Mouse (Mus musculus): Measurements from ENCODE around the gene Ninj2. TPM values are rescaled to one million over a fixed set of nuclear protein-coding genes. Genes with fewer than 3 reads are reported as not detected.

Ninj2 gene
- polyA plus RNA-seq, 1 experiment: not detected

- no peak overlapping the region for H3K4me3 ChIP-seq (ENCODE audit: insufficient read depth, poor library complexity, severe bottlenecking)
- no peak for TF ChIP-seq MAX (IDR thresholded peaks at IDR 0.05)
These were observed 17.7 kb downstream of the Ninj2 start for GRCm38 (mm10) chr6:120110738-120111409.

GRCm38 (mm10) chr6:120111410-120111783 is 18.2 kb downstream of the Ninj2 start:
- no peak overlapping the region for H3K4me3 ChIP-seq (ENCODE audit: insufficient read depth, poor library complexity, severe bottlenecking)
- TF ChIP-seq MAX (IDR thresholded peaks at IDR 0.05): no peak
- TF ChIP-seq FOSL1 (IDR thresholded peaks at IDR 0.05; ENCODE audit: insufficient read depth, low read length, poor library complexity, severe bottlenecking): no peak
- no peak overlapping the region for H3ac ChIP-seq (ENCODE audit: control insufficient read depth, insufficient read length, low read depth)
- no peaks in the 10 kb centered on the region for H3K79me3 ChIP-seq (ENCODE audit: low read depth)
- H3K27me3 ChIP-seq (ENCODE audit: control insufficient read depth, insufficient read depth, insufficient read length): no peaks in the 10 kb centered on the region
- no peaks in the 10 kb centered on the region for H3K36me3 ChIP-seq (ENCODE audit: control insufficient read depth, insufficient read depth)
- H3K79me2 ChIP-seq (ENCODE audit: control insufficient read depth, insufficient read depth): no peaks in the 10 kb centered on the region

More at GRCm38 (mm10) chr6:120110738-120111409, 17.7 kb downstream of the Ninj2 start:
- Histone ChIP-seq H3K79me2 (ENCODE audit: control insufficient read depth, insufficient read depth) (no peaks in the 10 kb centered on the region), H3K79me3 (ENCODE audit: low read depth) (no peaks in the 10 kb centered on the region), H3K36me3 (ENCODE audit: control insufficient read depth, insufficient read depth) (no peaks in the 10 kb centered on the region), H3ac (ENCODE audit: control insufficient read depth, insufficient read length, low read depth) (no peak overlapping the region), H3K27me3 (ENCODE audit: control insufficient read depth, insufficient read depth, insufficient read length) (no peaks in the 10 kb centered on the region)

DNA sequence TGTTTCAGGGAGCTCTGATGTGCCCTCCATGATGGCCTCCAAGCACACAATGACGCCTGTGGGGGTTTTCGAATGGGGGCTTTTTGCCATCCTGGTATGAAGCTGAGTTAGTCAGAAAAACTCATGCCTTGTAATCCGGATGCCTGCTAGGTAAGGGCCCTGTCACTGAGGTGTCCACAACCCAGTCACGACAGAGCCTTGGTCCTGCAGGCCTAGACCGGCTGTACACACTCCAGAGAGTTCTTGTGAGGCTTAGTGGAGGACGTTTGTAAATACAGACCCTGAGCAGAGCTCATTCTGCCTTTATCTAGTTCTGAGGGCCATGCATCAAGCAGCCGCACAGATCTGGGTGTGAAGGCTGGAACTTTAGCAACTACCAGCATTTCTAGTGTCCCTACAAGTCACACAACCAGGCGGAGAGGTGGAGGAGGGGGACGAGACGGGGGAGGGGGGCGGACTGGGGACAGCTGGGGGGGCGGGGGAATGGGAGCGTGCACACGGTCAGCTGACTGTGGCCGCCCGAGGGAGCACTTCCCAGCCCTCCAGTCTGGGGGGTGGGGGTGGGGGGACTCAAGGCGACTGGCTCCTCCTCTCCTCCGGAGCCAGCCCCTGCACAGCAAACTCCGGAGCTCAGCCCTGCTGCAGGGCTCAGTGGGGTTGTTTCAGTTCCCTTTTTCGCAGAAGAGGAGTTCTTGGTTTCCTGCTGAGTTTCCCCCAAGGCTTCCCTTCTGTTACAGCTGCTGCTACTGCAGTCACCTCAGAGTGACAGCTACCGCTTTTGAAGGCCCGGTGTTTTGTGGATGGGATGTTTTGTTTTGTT is 19.0 kb downstream of the Ninj2 start:
- no peak overlapping the region for H3ac ChIP-seq (ENCODE audit: control insufficient read depth, insufficient read length, low read depth)
- H3K36me3 ChIP-seq (ENCODE audit: control insufficient read depth, insufficient read depth): no peaks in the 10 kb centered on the region
- no peaks in the 10 kb centered on the region for H3K79me2 ChIP-seq (ENCODE audit: control insufficient read depth, insufficient read depth)
- H3K79me3 ChIP-seq (ENCODE audit: low read depth): no peaks in the 10 kb centered on the region
- H3K4me3 ChIP-seq (ENCODE audit: insufficient read depth, poor library complexity, severe bottlenecking): no peak overlapping the region
- TF ChIP-seq FOSL1 (IDR thresholded peaks at IDR 0.05; ENCODE audit: insufficient read depth, low read length, poor library complexity, severe bottlenecking) (no peak), MYOG (IDR thresholded peaks at IDR 0.05; ENCODE audit: control insufficient read depth, extremely low read depth, insufficient read length) (no peak), USF1 (IDR thresholded peaks at IDR 0.05; ENCODE audit: low read depth) (no peak), MYOD1 (IDR thresholded peaks at IDR 0.05; ENCODE audit: control insufficient read depth, insufficient read length, low read depth) (no peak), MAX (IDR thresholded peaks at IDR 0.05) (no peak), CEBPB (IDR thresholded peaks at IDR 0.05; ENCODE audit: low read depth) (no peak), CTCF (IDR thresholded peaks at IDR 0.05; ENCODE audit: control insufficient read depth, insufficient read depth, insufficient read length) (no peak)
- H3K27me3 ChIP-seq (ENCODE audit: control insufficient read depth, insufficient read depth, insufficient read length): no peaks in the 10 kb centered on the region

DNA sequence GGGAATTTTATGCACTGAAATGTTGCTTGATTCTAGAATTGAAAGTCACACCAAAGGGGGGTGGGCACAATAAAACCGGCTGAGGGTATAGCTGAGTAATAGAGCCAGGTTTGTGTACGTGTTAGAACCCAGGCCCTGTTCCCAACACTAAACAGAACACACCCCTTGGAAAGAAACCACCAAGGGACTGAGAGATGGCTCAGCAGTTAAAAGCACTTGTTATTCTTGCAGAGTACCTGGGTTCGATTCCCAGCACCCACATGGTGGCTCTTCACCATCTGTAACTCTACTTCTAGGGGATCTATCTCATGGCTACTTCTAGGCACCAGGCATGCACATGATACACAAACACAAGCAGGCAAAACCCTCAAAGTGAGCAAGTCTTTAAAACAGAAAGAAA is 20.7 kb downstream of the Ninj2 start:
- no peak for TF ChIP-seq CEBPB (IDR thresholded peaks at IDR 0.05; ENCODE audit: low read depth)
- TF ChIP-seq MAX (IDR thresholded peaks at IDR 0.05): no peak
- no peak for TF ChIP-seq MYOD1 (IDR thresholded peaks at IDR 0.05; ENCODE audit: control insufficient read depth, insufficient read length, low read depth)
- TF ChIP-seq USF1 (IDR thresholded peaks at IDR 0.05; ENCODE audit: low read depth): no peak
- Histone ChIP-seq H3K4me3 (ENCODE audit: insufficient read depth, poor library complexity, severe bottlenecking) (no peak overlapping the region), H3K79me2 (ENCODE audit: control insufficient read depth, insufficient read depth) (no peaks in the 10 kb centered on the region), H3K79me3 (ENCODE audit: low read depth) (no peaks in the 10 kb centered on the region), H3K36me3 (ENCODE audit: control insufficient read depth, insufficient read depth) (no peaks in the 10 kb centered on the region), H3ac (ENCODE audit: control insufficient read depth, insufficient read length, low read depth) (no peak overlapping the region), H3K27me3 (ENCODE audit: control insufficient read depth, insufficient read depth, insufficient read length) (no peaks in the 10 kb centered on the region)

- Histone ChIP-seq H3K79me3 (ENCODE audit: low read depth) (no peaks in the 10 kb centered on the region), H3K4me3 (ENCODE audit: insufficient read depth, poor library complexity, severe bottlenecking) (no peak overlapping the region), H3ac (ENCODE audit: control insufficient read depth, insufficient read length, low read depth) (no peak overlapping the region), H3K27me3 (ENCODE audit: control insufficient read depth, insufficient read depth, insufficient read length) (no peaks in the 10 kb centered on the region), H3K79me2 (ENCODE audit: control insufficient read depth, insufficient read depth) (no peaks in the 10 kb centered on the region), H3K36me3 (ENCODE audit: control insufficient read depth, insufficient read depth) (no peaks in the 10 kb centered on the region)
- TF ChIP-seq MYOG (IDR thresholded peaks at IDR 0.05; ENCODE audit: control insufficient read depth, extremely low read depth, insufficient read length) (no peak), USF1 (IDR thresholded peaks at IDR 0.05; ENCODE audit: low read depth) (no peak), CTCF (IDR thresholded peaks at IDR 0.05; ENCODE audit: control insufficient read depth, insufficient read depth, insufficient read length) (no peak), CEBPB (IDR thresholded peaks at IDR 0.05; ENCODE audit: low read depth) (no peak), MYOD1 (IDR thresholded peaks at IDR 0.05; ENCODE audit: control insufficient read depth, insufficient read length, low read depth) (no peak), FOSL1 (IDR thresholded peaks at IDR 0.05; ENCODE audit: insufficient read depth, low read length, poor library complexity, severe bottlenecking) (no peak), MAX (IDR thresholded peaks at IDR 0.05) (no peak)
These were observed 21.1 kb downstream of the Ninj2 start for GRCm38 (mm10) chr6:120114271-120114670.

DNA sequence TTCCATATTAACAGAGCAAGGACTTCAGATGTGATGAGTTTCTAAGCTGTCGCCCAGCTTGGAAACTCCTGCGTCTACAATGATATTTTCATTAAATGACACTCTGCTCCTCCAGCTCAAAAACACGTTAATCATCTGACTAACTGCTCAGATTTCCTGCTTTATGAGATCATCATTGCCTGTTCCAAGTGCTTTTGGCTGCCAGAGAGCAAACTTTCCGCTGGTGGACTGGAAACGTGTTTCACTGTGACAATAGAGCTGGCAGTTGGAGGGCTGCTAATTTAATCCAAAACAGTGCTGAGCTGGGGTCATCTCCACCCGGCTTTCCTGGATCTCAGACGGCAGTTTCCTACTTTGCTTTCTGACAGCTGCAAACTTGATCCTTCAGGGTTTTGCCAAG is 21.5 kb downstream of the Ninj2 start:
- Histone ChIP-seq H3K4me3 (ENCODE audit: insufficient read depth, poor library complexity, severe bottlenecking) (no peak overlapping the region), H3ac (ENCODE audit: control insufficient read depth, insufficient read length, low read depth) (peak overlapping the region; percentile 27), H3K79me2 (ENCODE audit: control insufficient read depth, insufficient read depth) (no peaks in the 10 kb centered on the region), H3K27me3 (ENCODE audit: control insufficient read depth, insufficient read depth, insufficient read length) (no peaks in the 10 kb centered on the region), H3K36me3 (ENCODE audit: control insufficient read depth, insufficient read depth) (no peaks in the 10 kb centered on the region), H3K79me3 (ENCODE audit: low read depth) (no peaks in the 10 kb centered on the region)
- no peak for TF ChIP-seq MYOD1 (IDR thresholded peaks at IDR 0.05; ENCODE audit: control insufficient read depth, insufficient read length, low read depth)
- no peak for TF ChIP-seq USF1 (IDR thresholded peaks at IDR 0.05; ENCODE audit: low read depth)
- peak; percentile 34 for TF ChIP-seq MAX (IDR thresholded peaks at IDR 0.05)
- TF ChIP-seq CTCF (IDR thresholded peaks at IDR 0.05; ENCODE audit: control insufficient read depth, insufficient read depth, insufficient read length): no peak
- TF ChIP-seq FOSL1 (IDR thresholded peaks at IDR 0.05; ENCODE audit: insufficient read depth, low read length, poor library complexity, severe bottlenecking): no peak
- TF ChIP-seq CEBPB (IDR thresholded peaks at IDR 0.05; ENCODE audit: low read depth): no peak
- TF ChIP-seq MYOG (IDR thresholded peaks at IDR 0.05; ENCODE audit: control insufficient read depth, extremely low read depth, insufficient read length): no peak
